Mouse (Mus musculus) myocyte (in vitro differentiated cells): Measurements from ENCODE around the gene Ndufb10.

Experiments
- E2F4 ChIP-seq: IDR thresholded peaks from one replicate; pipeline ENCODE4 v1.6.1; 2011; ENCODE audit warnings: mild to moderate bottlenecking, control low read depth, moderate library complexity; ENCODE audit not compliant: insufficient read depth
- MAX ChIP-seq: IDR thresholded peaks from one replicate; pipeline ENCODE4 v1.6.1; 2011; ENCODE audit warnings: low read depth, mild to moderate bottlenecking, control low read depth
- MYOD1 ChIP-seq, 3 experiments: IDR thresholded peaks; one replicate each; pipeline ENCODE4 v1.6.1; 2011; ENCODE audit warnings: control low read depth in 2 of 3, low read depth in 2 of 3, mild to moderate bottlenecking in 2 of 3, moderate library complexity in 1 of 3; ENCODE audit not compliant: insufficient read length in 2 of 3, control insufficient read depth in 1 of 3
- POLR2A ChIP-seq: IDR thresholded peaks from one replicate; pipeline ENCODE4 v1.6.1; 2011; ENCODE audit warnings: low read depth, mild to moderate bottlenecking, control low read depth, moderate library complexity; ENCODE audit not compliant: insufficient read length
- POLR2AphosphoS2 ChIP-seq: IDR thresholded peaks from one replicate; pipeline ENCODE4 v1.6.1; 2011; ENCODE audit warnings: low read depth, control low read depth; ENCODE audit not compliant: insufficient read length

GRCm38 (mm10) chr17:24728184-24728583, 3.9 kb upstream of the Ndufb10 start:
- TF ChIP-seq MYOD1 (IDR thresholded peaks at IDR 0.05; ENCODE audit: control insufficient read depth in 1 of 3, insufficient read length in 2 of 3, low read depth in 2 of 3) (no peak), POLR2AphosphoS2 (no peak), POLR2A (no peak), MAX (no peak), E2F4 (no peak)
